Mouse (Mus musculus) MEL (cell line): ENCODE results near the gene 4930426L09Rik. TPM values are rescaled to one million over a fixed set of nuclear protein-coding genes. Genes with fewer than 3 reads are reported as not detected.

Source experiments
- DNase-seq: peaks from one replicate; pipeline ENCODE4 v3.0.0; 2011; ENCODE audit warnings: low read depth, low spot score
- H3K27ac ChIP-seq: 2 replicates; pipeline ENCODE4 v1.5.1; 2012; ENCODE audit warnings: low read depth, mild to moderate bottlenecking, control low read depth, low read length, moderate library complexity; ENCODE audit not compliant: control insufficient read depth
- H3K27me3 ChIP-seq, 2 experiments: fragments of 150-350 bp in 1 of 2; sonication (generic) in 1 of 2; 2 replicates each; pipeline ENCODE4 v1.6.1; 2012; ENCODE audit warnings: low read length in 2 of 2, mild to moderate bottlenecking in 2 of 2, improper control_type of control experiment in 1 of 2, moderate library complexity in 1 of 2; ENCODE audit not compliant: insufficient read depth in 2 of 2, control insufficient read depth in 1 of 2
- H3K36me3 ChIP-seq, 2 experiments: 2 replicates each; pipeline ENCODE4 v1.6.1; 2012 to 2014; ENCODE audit warnings: low read length in 2 of 2, improper control_type of control experiment in 1 of 2, inconsistent platforms in 1 of 2, mild to moderate bottlenecking in 1 of 2; ENCODE audit not compliant: insufficient read depth in 2 of 2, control insufficient read depth in 1 of 2
- H3K4me1 ChIP-seq, 2 experiments: fragments of 150-350 bp in 1 of 2; sonication (generic) in 1 of 2; 2 replicates each; pipeline ENCODE4 v1.6.1; 2012; ENCODE audit warnings: low read length in 2 of 2, improper control_type of control experiment in 1 of 2, mild to moderate bottlenecking in 1 of 2; ENCODE audit not compliant: insufficient read depth in 2 of 2, control insufficient read depth in 1 of 2
- H3K4me3 ChIP-seq, 2 experiments: fragments of 150-350 bp in 1 of 2; sonication (generic) in 1 of 2; 2 replicates each; pipeline ENCODE4 v1.5.1; 2012; ENCODE audit warnings: low read depth in 2 of 2, low read length in 2 of 2, mild to moderate bottlenecking in 2 of 2, moderate library complexity in 2 of 2, control low read depth in 1 of 2, improper control_type of control experiment in 1 of 2; ENCODE audit not compliant: control insufficient read depth in 1 of 2, insufficient read depth in 1 of 2
- H3K79me2 ChIP-seq: 2 replicates; pipeline ENCODE4 v1.6.1; 2012; ENCODE audit warnings: mild to moderate bottlenecking, low read length, moderate library complexity; ENCODE audit not compliant: control insufficient read depth, poor library complexity, insufficient read depth
- H3K9ac ChIP-seq: 2 replicates; pipeline ENCODE4 v1.6.1; 2012; ENCODE audit warnings: low read depth, mild to moderate bottlenecking, control low read depth, low read length, moderate library complexity; ENCODE audit not compliant: control insufficient read depth, poor library complexity, severe bottlenecking
- H3K9me3 ChIP-seq: fragments of 150-350 bp; sonication (generic); replicated peaks from 2 replicates; pipeline ENCODE4 v1.6.1; 2012; ENCODE audit warnings: mild to moderate bottlenecking, low read length, improper control_type of control experiment, moderate library complexity; ENCODE audit not compliant: insufficient read depth
- CHD2 ChIP-seq: IDR thresholded peaks from 2 replicates; pipeline ENCODE4 v1.6.1; 2011; ENCODE audit warnings: low read length, improper control_type of control experiment
- CTCF ChIP-seq, 3 experiments: IDR thresholded peaks in 2 of 3; conservative IDR thresholded peaks in 1 of 3; 2 replicates each; pipeline ENCODE4 v1.5.1; 2011 to 2012; ENCODE audit warnings: low read length in 3 of 3, low read depth in 2 of 3, mild to moderate bottlenecking in 2 of 3, improper control_type of control experiment in 1 of 3, inconsistent platforms in 1 of 3, mixed read lengths in 1 of 3, moderate library complexity in 1 of 3; ENCODE audit not compliant: control insufficient read depth in 1 of 3, insufficient read depth in 1 of 3, poor library complexity in 1 of 3, severe bottlenecking in 1 of 3
- ELF1 ChIP-seq: IDR thresholded peaks from 2 replicates; pipeline ENCODE4 v1.6.1; 2014; ENCODE audit warnings: low read depth, mild to moderate bottlenecking, inconsistent platforms, low read length, improper control_type of control experiment, moderate library complexity
- GABPA ChIP-seq: IDR thresholded peaks from 2 replicates; pipeline ENCODE4 v1.6.1; 2012; ENCODE audit warnings: low read depth, mild to moderate bottlenecking, inconsistent platforms, low read length, improper control_type of control experiment, moderate library complexity
- GATA1 ChIP-seq: IDR thresholded peaks from 2 replicates; pipeline ENCODE4 v1.6.1; 2011; ENCODE audit warnings: low read depth, low read length, improper control_type of control experiment
- JUND ChIP-seq: IDR thresholded peaks from 2 replicates; pipeline ENCODE4 v1.6.1; 2011; ENCODE audit warnings: low read depth, mild to moderate bottlenecking, improper control_type of control experiment, low read length
- MAX ChIP-seq: IDR thresholded peaks from 2 replicates; pipeline ENCODE4 v1.6.1; 2011; ENCODE audit warnings: low read length, improper control_type of control experiment
- MAZ ChIP-seq: IDR thresholded peaks from 2 replicates; pipeline ENCODE4 v1.6.1; 2012; ENCODE audit warnings: low read depth, mild to moderate bottlenecking, inconsistent platforms, low read length, improper control_type of control experiment
- NELFE ChIP-seq: IDR thresholded peaks from 2 replicates; pipeline ENCODE4 v1.6.1; 2011; ENCODE audit warnings: low read depth, low read length, improper control_type of control experiment
- NRF1 ChIP-seq: IDR thresholded peaks from 2 replicates; pipeline ENCODE4 v1.6.1; 2014; ENCODE audit warnings: low read depth, mild to moderate bottlenecking, inconsistent platforms, low read length, improper control_type of control experiment, moderate library complexity; ENCODE audit not compliant: poor library complexity, insufficient read depth, severe bottlenecking
- POLR2AphosphoS2 ChIP-seq: IDR thresholded peaks from 2 replicates; pipeline ENCODE4 v1.6.1; 2011; ENCODE audit warnings: low read length, improper control_type of control experiment
- TAL1 ChIP-seq: IDR thresholded peaks from 2 replicates; pipeline ENCODE4 v1.6.1; 2012; ENCODE audit warnings: mild to moderate bottlenecking, inconsistent platforms, low read length, moderate library complexity, mixed read lengths
- TBP ChIP-seq: IDR thresholded peaks from 2 replicates; pipeline ENCODE4 v1.8.0; 2011; ENCODE audit warnings: low read depth, low read length, improper control_type of control experiment
- TCF12 ChIP-seq: IDR thresholded peaks from 2 replicates; pipeline ENCODE4 v1.6.1; 2014; ENCODE audit warnings: low read depth, mild to moderate bottlenecking, inconsistent platforms, low read length, improper control_type of control experiment, moderate library complexity
- UBTF ChIP-seq: IDR thresholded peaks from 2 replicates; pipeline ENCODE4 v1.6.1; 2012; ENCODE audit warnings: low read depth, mild to moderate bottlenecking, inconsistent platforms, low read length, improper control_type of control experiment, moderate library complexity, borderline replicate concordance; ENCODE audit not compliant: insufficient read depth
- USF1 ChIP-seq: IDR thresholded peaks from 2 replicates; pipeline ENCODE4 v1.6.1; 2014; ENCODE audit warnings: low read depth, mild to moderate bottlenecking, inconsistent platforms, low read length, improper control_type of control experiment, moderate library complexity
- ZKSCAN1 ChIP-seq: IDR thresholded peaks from 2 replicates; pipeline ENCODE4 v1.6.1; 2012; ENCODE audit warnings: low read depth, mild to moderate bottlenecking, inconsistent platforms, low read length, improper control_type of control experiment, moderate library complexity
- polyA plus RNA-seq, 2 experiments: library from polyadenylated mRNA; stranded (reverse) in 1 of 2; unstranded in 1 of 2; fragments of >175 nt in 1 of 2; fragments of >200 nt in 1 of 2; gene quantifications; 2 replicates each; pipeline versions ENCODE4 v1.2.1 to v1.2.4; 2012; ENCODE audit warnings: low replicate concordance in 2 of 2, low read depth in 1 of 2; ENCODE audit not compliant: insufficient read length in 2 of 2, insufficient read depth in 1 of 2, missing spikeins in 1 of 2
- total RNA-seq: library from RNA; depleted of rRNA; stranded (reverse); fragments of 300-350 nt; gene quantifications from 2 replicates; pipeline ENCODE4 v1.2.3, GENCODE M21; 2012

The 4930426L09Rik gene
- total and polyA plus RNA-seq, 3 experiments: 0.12 to 0.19 TPM; not detected in 1

- TF ChIP-seq UBTF: no peak
- TF ChIP-seq TCF12: no peak
- no peak for TF ChIP-seq MAX
- H3K9ac ChIP-seq: no peak overlapping the region
- H3K79me2 ChIP-seq: peaks cover 24% of the 10 kb centered on the region
- H3K27me3 ChIP-seq: no peaks in the 10 kb centered on the region
- no peak for DNase-seq
- H3K4me1 ChIP-seq: peaks cover 22 to 23% of the 10 kb centered on the region in 2 experiments
- H3K4me3 ChIP-seq: no peak overlapping the region
- H3K27ac ChIP-seq: no peak overlapping the region
- no peaks in the 10 kb centered on the region for H3K9me3 ChIP-seq
- H3K36me3 ChIP-seq: peaks cover 2 to 30% of the 10 kb centered on the region in 2 experiments; a peak in 3 of 4 replicates
Measured at GRCm38 (mm10) chr2:18962502-18962901, 35.6 kb upstream of the 4930426L09Rik start.

- Histone ChIP-seq H3K36me3 (peaks cover 2 to 26% of the 10 kb centered on the region in 2 experiments; a peak in 3 of 4 replicates), H3K79me2 (peaks cover 21% of the 10 kb centered on the region), H3K4me3 (no peak overlapping the region), H3K27me3 (no peaks in the 10 kb centered on the region), H3K9me3 (no peaks in the 10 kb centered on the region), H3K27ac (no peak overlapping the region), H3K4me1 (peaks cover 16 to 18% of the 10 kb centered on the region in 2 experiments), H3K9ac (no peak overlapping the region)
- no peak for DNase-seq
- no peak for TF ChIP-seq CHD2
- TF ChIP-seq ZKSCAN1: no peak
- TF ChIP-seq ELF1: no peak
- no peak for TF ChIP-seq CTCF (IDR thresholded peaks at IDR 0.05 in 2 of 3, conservative IDR thresholded peaks at IDR 0.05 in 1 of 3; ENCODE audit: control insufficient read depth in 1 of 3, insufficient read depth in 1 of 3, low read depth in 2 of 3, low read length in 3 of 3, poor library complexity in 1 of 3, severe bottlenecking in 1 of 3)
Measured at GRCm38 (mm10) chr2:18963286-18964040, 34.7 kb upstream of the 4930426L09Rik start.

GRCm38 (mm10) chr2:18965108-18965507 lies 33.0 kb upstream of the 4930426L09Rik start:
- no peak overlapping the region for H3K9ac ChIP-seq
- H3K9me3 ChIP-seq: no peaks in the 10 kb centered on the region
- no peak overlapping the region for H3K27ac ChIP-seq
- peaks cover 12% of the 10 kb centered on the region for H3K79me2 ChIP-seq
- peaks cover 12 to 16% of the 10 kb centered on the region in 2 experiments for H3K4me1 ChIP-seq
- no peak for DNase-seq
- H3K4me3 ChIP-seq: no peak overlapping the region
- TF ChIP-seq USF1: no peak
- no peak for TF ChIP-seq UBTF
- TF ChIP-seq GABPA: no peak
- TF ChIP-seq TBP: no peak
- no peak for TF ChIP-seq POLR2AphosphoS2
- no peak for TF ChIP-seq MAZ
- no peak for TF ChIP-seq TAL1
- no peak for TF ChIP-seq GATA1
- no peak for TF ChIP-seq JUND
- no peak for TF ChIP-seq NRF1
- no peak for TF ChIP-seq NELFE
- H3K36me3 ChIP-seq: peaks cover 2 to 27% of the 10 kb centered on the region in 2 experiments; a peak in 3 of 4 replicates
- no peaks in the 10 kb centered on the region for H3K27me3 ChIP-seq
